ENCODE assay signal across 11 mouse cellular contexts in the genomic region with DNA sequence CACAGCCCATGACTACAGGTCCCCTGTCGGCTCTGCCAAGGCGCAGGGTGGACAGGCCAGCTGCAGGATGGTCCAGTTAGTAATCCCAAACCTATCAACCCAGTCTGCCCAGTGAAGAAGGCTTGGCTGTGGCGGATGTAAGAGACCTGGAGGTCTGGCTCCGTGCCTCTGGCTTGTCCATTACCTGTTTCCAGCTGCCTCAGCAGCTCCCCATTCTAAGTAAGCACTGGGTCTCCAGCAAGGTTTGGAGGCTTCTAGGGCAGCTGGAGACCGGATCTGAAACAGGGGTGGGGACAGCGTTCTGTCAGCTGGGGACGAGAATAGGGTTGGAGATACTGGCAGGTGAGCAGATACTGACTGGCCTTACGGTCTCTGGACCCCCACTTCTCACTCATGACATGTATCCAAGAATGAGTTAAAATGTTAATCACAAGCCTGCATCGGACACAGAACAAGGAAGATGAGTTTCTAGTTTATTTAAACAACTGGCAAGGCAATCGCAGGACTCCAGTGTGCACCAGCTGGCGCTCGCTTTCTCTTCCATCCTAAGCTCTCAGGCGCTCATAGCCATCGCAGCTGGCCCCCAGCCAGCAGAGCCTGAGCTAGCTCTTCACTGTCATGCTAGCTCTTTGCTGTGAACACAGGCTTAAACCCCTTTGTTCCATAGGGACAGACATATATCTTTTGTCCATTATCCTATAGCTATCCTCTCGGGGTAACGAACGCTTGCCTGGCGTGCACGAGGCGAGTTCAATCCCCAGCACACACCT. TPM values are rescaled to one million over a fixed set of nuclear protein-coding genes. Genes with fewer than 3 reads are reported as not detected.
DNase-seq lines count a peak whose midpoint lies in the region; ATAC-seq and TF ChIP-seq lines count a peak whose summit lies in the region.
"Had no signal": no experiment of that assay in that cellular context is flagged by ENCODE, and none has a peak within 500 bp of the region (broad histone marks: within the 10 kb centered on the region; RNA-seq: fewer than 3 reads in every experiment).

No protein-coding gene starts in this region.

- H3K9me3 ChIP-seq in heart, embryonic 10.5 days = no peaks in the 10 kb centered on the region
- H3K9me3 ChIP-seq in hindbrain, embryonic 12.5 days (replicated peaks) = no peaks in the 10 kb centered on the region
- no peaks in the 10 kb centered on the region for H3K9me3 ChIP-seq in midbrain, postnatal 0 days (ENCODE audit: low read length)
- H3K9me3 ChIP-seq: kidney, embryonic 15.5 days had no signal

- no peak for DNase-seq in heart, embryonic 10.5 days (ENCODE audit: low spot score)
- DNase-seq in heart, postnatal 10 days = no peak
- DNase-seq in cerebellum, adult 9-10 months = peak; percentile 73
- peak; percentile 70 for DNase-seq in midbrain, postnatal 0 days (ENCODE audit: low spot score)
- no peak for DNase-seq in kidney, adult 18-20 months
- no peak for DNase-seq in kidney, adult 8-10 months
- DNase-seq in natural killer cell, adult 2 months (ENCODE audit: low spot score in 2 of 2) = no peak

- H3K4me1 ChIP-seq in heart, embryonic 10.5 days = peaks cover 89% of the 10 kb centered on the region
- H3K4me1 ChIP-seq in hindbrain, embryonic 12.5 days = peaks cover 69% of the 10 kb centered on the region
- H3K4me1 ChIP-seq in midbrain, postnatal 0 days (ENCODE audit: insufficient read depth, low read length) = 0 out of 2 replicates have a peak, but pooled peaks cover 4% of the 10 kb centered on the region

- 83% methylated on average over 20 of the region's 20 CpGs for WGBS in heart, embryonic 10.5 days
- 79% methylated on average over 20 of the region's 20 CpGs for WGBS in hindbrain, embryonic 12.5 days
- WGBS in midbrain, postnatal 0 days = 66% methylated on average over 20 of the region's 20 CpGs

- H3K4me2 ChIP-seq in hindbrain, embryonic 12.5 days (replicated peaks) = no peak overlapping the region
- no peak overlapping the region for H3K4me2 ChIP-seq in midbrain, postnatal 0 days (ENCODE audit: low read depth, low read length, poor library complexity, severe bottlenecking)
- H3K4me2 ChIP-seq: kidney, embryonic 15.5 days had no signal

- peak overlapping the region; percentile 23; the same call in 1 of the 2 replicates for H3K27ac ChIP-seq in heart, embryonic 10.5 days
- H3K27ac ChIP-seq in hindbrain, embryonic 12.5 days = peak overlapping the region; percentile 77
- H3K27ac ChIP-seq in midbrain, postnatal 0 days (ENCODE audit: low read depth, low read length) = no peak overlapping the region
- H3K27ac ChIP-seq: kidney, embryonic 15.5 days; liver, embryonic 14.5 days had no signal

- no peak for TF ChIP-seq CTCF in midbrain, postnatal 0 days (IDR thresholded peaks at IDR 0.05)

- H3K4me3 ChIP-seq in heart, embryonic 10.5 days = no peak overlapping the region
- no peak overlapping the region for H3K4me3 ChIP-seq in hindbrain, embryonic 12.5 days
- H3K4me3 ChIP-seq in midbrain, postnatal 0 days (ENCODE audit: low read depth, low read length) = no peak overlapping the region
- H3K4me3 ChIP-seq: erythroblast, embryonic 14.5 days; kidney, embryonic 15.5 days had no signal

- peaks cover 6% of the 10 kb centered on the region; the same call in 1 of the 2 replicates for H3K27me3 ChIP-seq in heart, embryonic 10.5 days (ENCODE audit: insufficient read depth, poor library complexity, severe bottlenecking)
- no peaks in the 10 kb centered on the region for H3K27me3 ChIP-seq in hindbrain, embryonic 12.5 days
- H3K27me3 ChIP-seq in midbrain, postnatal 0 days (ENCODE audit: insufficient read depth, low read length) = no peaks in the 10 kb centered on the region

- no peaks in the 10 kb centered on the region for H3K36me3 ChIP-seq in heart, embryonic 10.5 days
- H3K36me3 ChIP-seq in hindbrain, embryonic 12.5 days = no peaks in the 10 kb centered on the region
- no peaks in the 10 kb centered on the region for H3K36me3 ChIP-seq in midbrain, postnatal 0 days (ENCODE audit: insufficient read depth, low read length)
- H3K36me3 ChIP-seq: kidney, embryonic 15.5 days had no signal

- 0 out of 2 replicates have a peak, but pooled peaks have one; percentile 52 for ATAC-seq in hindbrain, embryonic 12.5 days (ENCODE audit: low FRiP score)
- ATAC-seq in midbrain, postnatal 0 days (ENCODE audit: low FRiP score) = no peak

- no peak overlapping the region for H3K9ac ChIP-seq in hindbrain, embryonic 12.5 days
- H3K9ac ChIP-seq in midbrain, postnatal 0 days (replicated peaks; ENCODE audit: low read length, poor library complexity, severe bottlenecking) = no peak overlapping the region
- H3K9ac ChIP-seq: kidney, embryonic 15.5 days; liver, embryonic 14.5 days had no signal

- intact Hi-C loops in heart, postnatal 10 days (cut with DNase I) = no loop called here

RNA-seq across cellular contexts. Expression of a gene that starts 9.8 kb away (rescaled TPM):
- 22.8 and 42.4 TPM in 2 replicates for polyA plus RNA-seq in heart, embryonic 10.5 days (2016; fragmentation: Nextera tagmentation; extraction: Ambion mirVana)
- 10 to 100 TPM; 15.6 to 17.0 TPM for total RNA-seq in heart, postnatal 10 days (2021)
- 56.9 and 59.9 TPM in 2 replicates for polyA plus RNA-seq in hindbrain, embryonic 12.5 days (2016; fragmentation: Nextera tagmentation; extraction: Ambion mirVana)
- 27.0 and 42.3 TPM in 2 replicates for total RNA-seq in midbrain, postnatal 0 days (2014; rRNA removed)
- 23.5 and 24.6 TPM in 2 replicates for polyA plus RNA-seq in midbrain, postnatal 0 days (2015; fragmentation: Nextera tagmentation; extraction: Ambion mirVana)

Comparison
In these comparisons a context has a peak if more than half of its experiments do, and no peak if none do; other contexts are left out.
1. DNase-seq: peak in cerebellum, adult 9-10 months (single experiment) and midbrain, postnatal 0 days (single experiment); none in heart, embryonic 10.5 days (single experiment), heart, postnatal 10 days (0 of 2), kidney, adult 18-20 months (single experiment), kidney, adult 8-10 months (0 of 2) and natural killer cell, adult 2 months (0 of 2).